Mouse (Mus musculus): Measurements from ENCODE around the gene Pde8a. TPM values are rescaled to one million over a fixed set of nuclear protein-coding genes. Genes with fewer than 3 reads are reported as not detected.

The Pde8a gene
- polyA plus RNA-seq, 1 experiment from 2014 or later, result 2.3 TPM

- Histone ChIP-seq H3K36me3 (replicated peaks) (no peaks in the 10 kb centered on the region), H3K9ac (peak overlapping the region; percentile 4; the same call in 1 of the 2 replicates), H3K4me3 (peak overlapping the region; percentile 51), H3K27me3 (replicated peaks) (peaks cover 56% of the 10 kb centered on the region), H3K27ac (peak overlapping the region; percentile 27), H3K9me3 (no peaks in the 10 kb centered on the region), H3K4me2 (peak overlapping the region; percentile 61), H3K4me1 (peaks cover 18% of the 10 kb centered on the region)
- peak; percentile 87 for ATAC-seq (replicated peaks)
- WGBS, result under 1% methylated on average over 57 of the region's 57 CpGs
These were observed 574 bp upstream of the Pde8a start for GRCm38 (mm10) chr7:81212697-81213346.

GRCm38 (mm10) chr7:81214153-81214907, 934 bp downstream of the Pde8a start:
- Histone ChIP-seq H3K27me3 (replicated peaks) (peaks cover 56% of the 10 kb centered on the region), H3K27ac (no peak overlapping the region), H3K4me2 (peak overlapping the region; percentile 61), H3K9me3 (no peaks in the 10 kb centered on the region), H3K36me3 (replicated peaks) (no peaks in the 10 kb centered on the region), H3K4me1 (peaks cover 18% of the 10 kb centered on the region), H3K9ac (no peak overlapping the region; the same call in 1 of the 2 replicates), H3K4me3 (peak overlapping the region; percentile 51)
- 5% methylated on average over 37 of the region's 40 CpGs for WGBS
- no peak for ATAC-seq (replicated peaks)

GRCm38 (mm10) chr7:81215950-81216349, 2.6 kb downstream of the Pde8a start:
- no peak for ATAC-seq (replicated peaks)
- Histone ChIP-seq H3K4me3 (no peak overlapping the region), H3K9me3 (no peaks in the 10 kb centered on the region), H3K9ac (no peak overlapping the region), H3K27me3 (replicated peaks) (peaks cover 53% of the 10 kb centered on the region), H3K36me3 (replicated peaks) (no peaks in the 10 kb centered on the region), H3K27ac (no peak overlapping the region), H3K4me2 (no peak overlapping the region), H3K4me1 (peaks cover 18% of the 10 kb centered on the region)
- WGBS, result 83% methylated on average over 1 of the region's 1 CpGs

- no peaks in the 10 kb centered on the region for H3K36me3 ChIP-seq (replicated peaks)
- H3K4me1 ChIP-seq, result no peaks in the 10 kb centered on the region
- H3K27me3 ChIP-seq (replicated peaks), result peaks cover 20% of the 10 kb centered on the region
- no peak overlapping the region for H3K4me2 ChIP-seq
- H3K9me3 ChIP-seq, result no peaks in the 10 kb centered on the region
- ATAC-seq (replicated peaks), result no peak
- H3K9ac ChIP-seq, result no peak overlapping the region
- H3K27ac ChIP-seq, result no peak overlapping the region
- H3K4me3 ChIP-seq, result no peak overlapping the region
- WGBS, result 69% methylated on average over 7 of the region's 7 CpGs
These were observed 5.9 kb downstream of the Pde8a start for GRCm38 (mm10) chr7:81219321-81219720.

GRCm38 (mm10) chr7:81220381-81220780, 7.0 kb downstream of the Pde8a start:
- no peak overlapping the region for H3K4me3 ChIP-seq
- no peak for ATAC-seq (replicated peaks)
- 53% methylated on average over 3 of the region's 3 CpGs for WGBS
- no peak overlapping the region for H3K4me2 ChIP-seq
- no peaks in the 10 kb centered on the region for H3K36me3 ChIP-seq (replicated peaks)
- H3K9me3 ChIP-seq, result no peaks in the 10 kb centered on the region
- peaks cover 9% of the 10 kb centered on the region for H3K27me3 ChIP-seq (replicated peaks)
- H3K9ac ChIP-seq, result no peak overlapping the region
- no peak overlapping the region for H3K27ac ChIP-seq
- no peaks in the 10 kb centered on the region for H3K4me1 ChIP-seq

- ATAC-seq (replicated peaks), result no peak
- Histone ChIP-seq H3K27me3 (replicated peaks) (no peaks in the 10 kb centered on the region), H3K4me3 (no peak overlapping the region), H3K9ac (no peak overlapping the region), H3K36me3 (replicated peaks) (no peaks in the 10 kb centered on the region), H3K9me3 (no peaks in the 10 kb centered on the region), H3K4me2 (no peak overlapping the region), H3K4me1 (no peaks in the 10 kb centered on the region), H3K27ac (no peak overlapping the region)
- 89% methylated on average over 7 of the region's 7 CpGs for WGBS
These were observed 10.9 kb downstream of the Pde8a start for GRCm38 (mm10) chr7:81224260-81224659.

GRCm38 (mm10) chr7:81230091-81230792, 16.8 kb downstream of the Pde8a start:
- H3K4me1 ChIP-seq, result no peaks in the 10 kb centered on the region
- no peaks in the 10 kb centered on the region for H3K27me3 ChIP-seq (replicated peaks)
- H3K27ac ChIP-seq, result no peak overlapping the region
- no peaks in the 10 kb centered on the region for H3K9me3 ChIP-seq
- H3K9ac ChIP-seq, result no peak overlapping the region
- H3K36me3 ChIP-seq (replicated peaks), result no peaks in the 10 kb centered on the region
- WGBS, result 87% methylated on average over 7 of the region's 7 CpGs
- ATAC-seq (replicated peaks), result no peak
- no peak overlapping the region for H3K4me3 ChIP-seq
- no peak overlapping the region for H3K4me2 ChIP-seq

- Histone ChIP-seq H3K27me3 (replicated peaks) (no peaks in the 10 kb centered on the region), H3K4me3 (no peak overlapping the region), H3K9me3 (no peaks in the 10 kb centered on the region), H3K4me1 (no peaks in the 10 kb centered on the region), H3K27ac (no peak overlapping the region), H3K9ac (no peak overlapping the region), H3K36me3 (replicated peaks) (no peaks in the 10 kb centered on the region), H3K4me2 (no peak overlapping the region)
- 85% methylated on average over 2 of the region's 2 CpGs for WGBS
- no peak for ATAC-seq (replicated peaks)
These were observed 19.3 kb downstream of the Pde8a start for GRCm38 (mm10) chr7:81232674-81233073.

- no peak overlapping the region for H3K4me3 ChIP-seq
These were observed 21.7 kb downstream of the Pde8a start for GRCm38 (mm10) chr7:81235117-81235516.

GRCm38 (mm10) chr7:81235600-81236223, 22.3 kb downstream of the Pde8a start:
- Histone ChIP-seq H3K9ac (no peak overlapping the region), H3K4me2 (no peak overlapping the region), H3K36me3 (replicated peaks) (no peaks in the 10 kb centered on the region), H3K27me3 (replicated peaks) (no peaks in the 10 kb centered on the region), H3K4me1 (no peaks in the 10 kb centered on the region), H3K4me3 (no peak overlapping the region), H3K27ac (no peak overlapping the region), H3K9me3 (no peaks in the 10 kb centered on the region)
- no peak for ATAC-seq (replicated peaks)
- WGBS, result 75% methylated on average over 4 of the region's 4 CpGs

More at GRCm38 (mm10) chr7:81235117-81235516, 21.7 kb downstream of the Pde8a start:
- ATAC-seq (replicated peaks), result no peak
- Histone ChIP-seq H3K27me3 (replicated peaks) (no peaks in the 10 kb centered on the region), H3K27ac (no peak overlapping the region), H3K9me3 (no peaks in the 10 kb centered on the region), H3K36me3 (replicated peaks) (no peaks in the 10 kb centered on the region), H3K4me1 (no peaks in the 10 kb centered on the region), H3K9ac (no peak overlapping the region), H3K4me2 (no peak overlapping the region)
- 81% methylated on average over 2 of the region's 2 CpGs for WGBS

- H3K27me3 ChIP-seq (replicated peaks), result no peaks in the 10 kb centered on the region
- no peaks in the 10 kb centered on the region for H3K36me3 ChIP-seq (replicated peaks)
- no peak overlapping the region for H3K4me2 ChIP-seq
- H3K4me3 ChIP-seq, result no peak overlapping the region
- no peak overlapping the region for H3K27ac ChIP-seq
- 80% methylated on average over 5 of the region's 5 CpGs for WGBS
- no peaks in the 10 kb centered on the region for H3K4me1 ChIP-seq
- no peak overlapping the region for H3K9ac ChIP-seq
- ATAC-seq (replicated peaks), result no peak
- no peaks in the 10 kb centered on the region for H3K9me3 ChIP-seq
These were observed 30.0 kb downstream of the Pde8a start for GRCm38 (mm10) chr7:81243361-81243760.

GRCm38 (mm10) chr7:81249854-81250279, 36.5 kb downstream of the Pde8a start:
- no peak overlapping the region for H3K4me3 ChIP-seq
- ATAC-seq (replicated peaks), result no peak
- no peaks in the 10 kb centered on the region for H3K9me3 ChIP-seq
- H3K9ac ChIP-seq, result no peak overlapping the region
- no peak overlapping the region for H3K27ac ChIP-seq
- no peaks in the 10 kb centered on the region for H3K4me1 ChIP-seq
- H3K4me2 ChIP-seq, result no peak overlapping the region
- 85% methylated on average over 3 of the region's 3 CpGs for WGBS
- no peaks in the 10 kb centered on the region for H3K27me3 ChIP-seq (replicated peaks)
- no peaks in the 10 kb centered on the region for H3K36me3 ChIP-seq (replicated peaks)
